Mouse (Mus musculus): ENCODE results near the gene Zfp799. TPM values are rescaled to one million over a fixed set of nuclear protein-coding genes. Genes with fewer than 3 reads are reported as not detected.
"Not testable (repeated sequence)": the region's sequence is repeated elsewhere in the genome, so short reads cannot be mapped to it uniquely, and the experiment has no call there.

Gene Zfp799
- total RNA-seq (2021), result 10 to 100 TPM; 13.5 to 13.7 TPM

GRCm38 (mm10) chr17:32829540-32830417, at the start of gene Zfp799:
Zfp799 (minus strand) TSS chr17:32830261.
- peak; percentile 72 for DNase-seq

GRCm38 (mm10) chr17:32878773-32879172, 48.7 kb upstream of the Zfp799 start:
- no peak for DNase-seq

GRCm38 (mm10) chr17:32877471-32878171, 47.6 kb upstream of the Zfp799 start:
- DNase-seq, result no peak

GRCm38 (mm10) chr17:32872696-32873095, 42.6 kb upstream of the Zfp799 start:
- DNase-seq, result no peak

- DNase-seq, result no peak
Observed at GRCm38 (mm10) chr17:32872091-32872490, 42.0 kb upstream of the Zfp799 start.

- no peak for DNase-seq
Observed at GRCm38 (mm10) chr17:32871483-32871882, 41.4 kb upstream of the Zfp799 start.

- DNase-seq, result not testable (repeated sequence)
Observed at GRCm38 (mm10) chr17:32867266-32867665, 37.2 kb upstream of the Zfp799 start.

GRCm38 (mm10) chr17:32856713-32857112, 26.7 kb upstream of the Zfp799 start:
- not testable (repeated sequence) for DNase-seq

- DNase-seq, result no peak
Observed at GRCm38 (mm10) chr17:32851581-32851980, 21.5 kb upstream of the Zfp799 start.

- no peak for DNase-seq
Observed at GRCm38 (mm10) chr17:32841388-32841787, 11.3 kb upstream of the Zfp799 start.

- DNase-seq, result peak; percentile 11
Observed at GRCm38 (mm10) chr17:32839083-32839802, 9.2 kb upstream of the Zfp799 start.

- DNase-seq, result no peak
Observed at GRCm38 (mm10) chr17:32830418-32830782, 339 bp upstream of the Zfp799 start.

GRCm38 (mm10) chr17:32816074-32816784, 13.8 kb downstream of the Zfp799 start:
- DNase-seq, result no peak

GRCm38 (mm10) chr17:32814136-32814535, 15.9 kb downstream of the Zfp799 start:
- DNase-seq, result no peak

- DNase-seq, result no peak
Observed at GRCm38 (mm10) chr17:32810648-32811047, 19.4 kb downstream of the Zfp799 start.

GRCm38 (mm10) chr17:32809544-32810374, 20.3 kb downstream of the Zfp799 start, which contains the start of gene Zfp811:
Zfp811 (minus strand) TSS chr17:32809931.
- DNase-seq, result peak; percentile 24

GRCm38 (mm10) chr17:32808921-32809320, 21.1 kb downstream of the Zfp799 start:
- DNase-seq, result no peak

- no peak for DNase-seq
Observed at GRCm38 (mm10) chr17:32789244-32789643, 40.8 kb downstream of the Zfp799 start.

GRCm38 (mm10) chr17:32788576-32788975, 41.5 kb downstream of the Zfp799 start:
- DNase-seq, result no peak

GRCm38 (mm10) chr17:32788094-32788559, 41.9 kb downstream of the Zfp799 start, which contains the start of gene Zfp871:
Zfp871 (minus strand) TSS chr17:32788287.
- peak; percentile 88 for DNase-seq
